Mouse (Mus musculus) brain, embryonic 14.5 days (tissue): ENCODE results near the gene Mlh3. TPM values are rescaled to one million over a fixed set of nuclear protein-coding genes. Genes with fewer than 3 reads are reported as not detected.

Experiments
- DNase-seq: peaks from one replicate; pipeline ENCODE4 v3.0.0-alpha.2; 2011; ENCODE audit warnings: low read depth
- CTCF ChIP-seq: fragments of 200-500 bp; IDR thresholded peaks from 2 replicates; pipeline ENCODE4 v1.5.1; 2012; ENCODE audit warnings: inconsistent platforms, mild to moderate bottlenecking, moderate library complexity, borderline replicate concordance; ENCODE audit not compliant: insufficient read depth, insufficient read length; ENCODE audit errors: extremely low read depth
- POLR2A ChIP-seq: fragments of 200-500 bp; IDR thresholded peaks from 2 replicates; pipeline ENCODE4 v1.6.1; 2012; ENCODE audit warnings: mild to moderate bottlenecking, inconsistent platforms, borderline replicate concordance; ENCODE audit not compliant: poor library complexity, insufficient read depth, insufficient read length, severe bottlenecking; ENCODE audit errors: extremely low read depth
- polyA plus RNA-seq: library from polyadenylated mRNA; depleted of rRNA; stranded (reverse); fragments of >200 nt; gene quantifications from 2 replicates; pipeline ENCODE4 v1.2.3, GENCODE M21; 2012; rRNA removed

Gene Mlh3
- polyA plus RNA-seq, 1 experiment = 10.1 TPM

- no peak for TF ChIP-seq CTCF
- TF ChIP-seq POLR2A = no peak
- no peak for DNase-seq
Measured at GRCm38 (mm10) chr12:85197936-85198335, 72.5 kb downstream of the Mlh3 start.

- TF ChIP-seq CTCF (no peak), POLR2A (no peak)
- DNase-seq = no peak
Measured at GRCm38 (mm10) chr12:85197371-85197770, 73.0 kb downstream of the Mlh3 start.

- TF ChIP-seq POLR2A = no peak
- TF ChIP-seq CTCF = no peak
Measured at GRCm38 (mm10) chr12:85196191-85196590, 74.2 kb downstream of the Mlh3 start.

GRCm38 (mm10) chr12:85195086-85195485, 75.3 kb downstream of the Mlh3 start:
- no peak for DNase-seq
- TF ChIP-seq POLR2A = no peak
- no peak for TF ChIP-seq CTCF

More at GRCm38 (mm10) chr12:85196191-85196590, 74.2 kb downstream of the Mlh3 start:
- DNase-seq = no peak

GRCm38 (mm10) chr12:85194623-85195018, 75.8 kb downstream of the Mlh3 start:
- TF ChIP-seq CTCF (no peak), POLR2A (no peak)
- DNase-seq = peak; percentile 84

- DNase-seq = no peak
- TF ChIP-seq CTCF (no peak), POLR2A (no peak)
Measured at GRCm38 (mm10) chr12:85193923-85194622, 76.3 kb downstream of the Mlh3 start.

- TF ChIP-seq CTCF (no peak), POLR2A (no peak)
- no peak for DNase-seq
Measured at GRCm38 (mm10) chr12:85193146-85193545, 77.3 kb downstream of the Mlh3 start.

GRCm38 (mm10) chr12:85192461-85193108, 77.8 kb downstream of the Mlh3 start:
- DNase-seq = peak; percentile 66
- TF ChIP-seq POLR2A (no peak), CTCF (no peak)

GRCm38 (mm10) chr12:85190290-85190689, 80.1 kb downstream of the Mlh3 start:
- TF ChIP-seq POLR2A (no peak), CTCF (no peak)
- no peak for DNase-seq

- TF ChIP-seq POLR2A (no peak), CTCF (no peak)
- DNase-seq = no peak
Measured at GRCm38 (mm10) chr12:85186361-85186760, 84.0 kb downstream of the Mlh3 start.

- TF ChIP-seq CTCF = no peak
- no peak for TF ChIP-seq POLR2A
- no peak for DNase-seq
Measured at GRCm38 (mm10) chr12:85185810-85186209, 84.6 kb downstream of the Mlh3 start.

Other genes starting within 250 kb of the Mlh3 start
- 0.60 and 0.98 TPM in 2 replicates for gene Prox2, start 159.8 kb downstream of the Mlh3 start, polyA plus RNA-seq
- gene Dlst, start 159.8 kb downstream of the Mlh3 start, polyA plus RNA-seq = 145 and 157 TPM in 2 replicates
- gene Rps6kl1, start 119.3 kb downstream of the Mlh3 start, polyA plus RNA-seq = 26.9 and 28.2 TPM in 2 replicates
- gene Pgf, start 92.8 kb downstream of the Mlh3 start, polyA plus RNA-seq = 5.0 and 5.7 TPM in 2 replicates
- 118 and 154 TPM in 2 replicates for gene Eif2b2, start 51.1 kb downstream of the Mlh3 start, polyA plus RNA-seq
- gene Acyp1, start 17.8 kb upstream of the Mlh3 start, polyA plus RNA-seq = 27.6 and 38.6 TPM in 2 replicates
- gene Zc2hc1c, start 18.0 kb upstream of the Mlh3 start, polyA plus RNA-seq = 0.66 and 0.92 TPM in 2 replicates
- 31.6 and 33.8 TPM in 2 replicates for gene Nek9, start 68.8 kb upstream of the Mlh3 start, polyA plus RNA-seq
- 130 and 162 TPM in 2 replicates for gene Tmed10, start 104.2 kb upstream of the Mlh3 start, polyA plus RNA-seq
- 1.9 and 2.0 TPM in 2 replicates for gene Fos, start 203.3 kb upstream of the Mlh3 start, polyA plus RNA-seq